Mouse (Mus musculus) embryo, embryonic 10 days (tissue): ENCODE measurements around the gene Gm28998.
"Not testable (repeated sequence)": the region's sequence is repeated elsewhere in the genome, so short reads cannot be mapped to it uniquely, and the experiment has no call there.

ENCODE experiments used
- DNase-seq: peaks from one replicate; pipeline ENCODE4 v3.0.0-alpha.2; 2015; ENCODE audit warnings: low spot score

Gm28998 gene

GRCm38 (mm10) chrY:7253487-7253886, at the start of gene Gm28998:
Gene Gm28998, plus strand, starts transcription at chrY:7253787.
- not testable (repeated sequence) for DNase-seq
